Mouse (Mus musculus) testis, adult 2 months (tissue): ENCODE measurements around the gene Grin3b.

ENCODE experiments used
- CTCF ChIP-seq: fragments of 200-500 bp; IDR thresholded peaks from 2 replicates; pipeline ENCODE4 v1.5.1; 2012; ENCODE audit warnings: low read depth, mild to moderate bottlenecking, inconsistent platforms, low read length, moderate library complexity; ENCODE audit not compliant: control insufficient read depth, insufficient read depth, insufficient replicate concordance
- POLR2A ChIP-seq: fragments of 200-500 bp; IDR thresholded peaks from 2 replicates; pipeline ENCODE4 v1.6.1; 2012; ENCODE audit warnings: low read depth, mild to moderate bottlenecking, inconsistent platforms, low read length, moderate library complexity; ENCODE audit not compliant: control insufficient read depth

DNA sequence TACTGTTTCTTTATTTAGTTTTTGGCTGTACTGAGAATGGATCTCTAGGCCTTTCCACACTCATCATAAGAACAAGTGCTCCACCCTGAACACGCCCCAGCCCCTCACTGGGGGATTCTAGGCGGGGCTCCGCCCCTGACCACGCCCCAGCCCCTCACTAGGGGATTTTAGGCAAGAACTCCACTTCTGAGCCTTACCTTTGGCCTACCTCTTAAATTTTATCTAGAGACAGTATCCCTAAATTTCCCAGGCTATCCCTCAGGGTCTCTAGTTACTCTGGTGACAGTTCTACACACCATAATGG, 54.5 kb downstream of the Grin3b start:
- TF ChIP-seq CTCF: no peak
- no peak for TF ChIP-seq POLR2A
